Mouse (Mus musculus) brain, embryonic 14.5 days (tissue): ENCODE data around the gene Unc93b1.

ENCODE experiments used
- CTCF ChIP-seq: fragments of 200-500 bp; IDR thresholded peaks from 2 replicates; pipeline ENCODE4 v1.5.1; 2012; ENCODE audit warnings: inconsistent platforms, mild to moderate bottlenecking, moderate library complexity, borderline replicate concordance; ENCODE audit not compliant: insufficient read depth, insufficient read length; ENCODE audit errors: extremely low read depth
- POLR2A ChIP-seq: fragments of 200-500 bp; IDR thresholded peaks from 2 replicates; pipeline ENCODE4 v1.6.1; 2012; ENCODE audit warnings: mild to moderate bottlenecking, inconsistent platforms, borderline replicate concordance; ENCODE audit not compliant: poor library complexity, insufficient read depth, insufficient read length, severe bottlenecking; ENCODE audit errors: extremely low read depth

- TF ChIP-seq CTCF (no peak), POLR2A (no peak)
Observed at GRCm38 (mm10) chr19:3904363-3904675, 30.7 kb upstream of the Unc93b1 start.
